Mouse (Mus musculus): ENCODE measurements around the gene Dnm3.
"Not testable (repeated sequence)": the region's sequence is repeated elsewhere in the genome, so short reads cannot be mapped to it uniquely, and the experiment has no call there.

Gene Dnm3

GRCm38 (mm10) chr1:162425930-162426478 is 51.8 kb downstream of the Dnm3 start:
- DNase-seq, result no peak

- DNase-seq, result no peak
Observed at GRCm38 (mm10) chr1:162422826-162423225, 55.0 kb downstream of the Dnm3 start.

GRCm38 (mm10) chr1:162413791-162414190 is 64.0 kb downstream of the Dnm3 start:
- no peak for DNase-seq

GRCm38 (mm10) chr1:162412787-162413429 is 64.9 kb downstream of the Dnm3 start:
- DNase-seq, result no peak

- no peak for DNase-seq
Observed at GRCm38 (mm10) chr1:162410207-162410965, 67.4 kb downstream of the Dnm3 start.

- no peak for DNase-seq
Observed at GRCm38 (mm10) chr1:162394549-162394948, 83.3 kb downstream of the Dnm3 start.

- DNase-seq, result no peak
Observed at GRCm38 (mm10) chr1:162388442-162389165, 89.2 kb downstream of the Dnm3 start.

- not testable (repeated sequence) for DNase-seq
Observed at GRCm38 (mm10) chr1:162373068-162373467, 104.8 kb downstream of the Dnm3 start.

GRCm38 (mm10) chr1:162369726-162370125 is 108.1 kb downstream of the Dnm3 start:
- DNase-seq, result no peak

- no peak for DNase-seq
Observed at GRCm38 (mm10) chr1:162361978-162362377, 115.9 kb downstream of the Dnm3 start.

GRCm38 (mm10) chr1:162359270-162359669 is 118.6 kb downstream of the Dnm3 start:
- DNase-seq, result no peak

- DNase-seq, result no peak
Observed at GRCm38 (mm10) chr1:162358036-162358435, 119.8 kb downstream of the Dnm3 start.

- DNase-seq, result no peak
Observed at GRCm38 (mm10) chr1:162356481-162356880, 121.4 kb downstream of the Dnm3 start.

GRCm38 (mm10) chr1:162354780-162355179 is 123.1 kb downstream of the Dnm3 start:
- no peak for DNase-seq

- no peak for DNase-seq
Observed at GRCm38 (mm10) chr1:162353831-162354230, 124.0 kb downstream of the Dnm3 start.

- DNase-seq, result no peak
Observed at GRCm38 (mm10) chr1:162349306-162349705, 128.5 kb downstream of the Dnm3 start.

GRCm38 (mm10) chr1:162346456-162347011 is 131.3 kb downstream of the Dnm3 start:
- DNase-seq, result no peak

GRCm38 (mm10) chr1:162337170-162337569 is 140.7 kb downstream of the Dnm3 start:
- no peak for DNase-seq

- DNase-seq, result no peak
Observed at GRCm38 (mm10) chr1:162336640-162337039, 141.2 kb downstream of the Dnm3 start.

- DNase-seq, result no peak
Observed at GRCm38 (mm10) chr1:162336224-162336623, 141.6 kb downstream of the Dnm3 start.

- DNase-seq, result no peak
Observed at GRCm38 (mm10) chr1:162328673-162329072, 149.2 kb downstream of the Dnm3 start.

GRCm38 (mm10) chr1:162327631-162328030 is 150.2 kb downstream of the Dnm3 start:
- DNase-seq, result no peak

- no peak for DNase-seq
Observed at GRCm38 (mm10) chr1:162324412-162324811, 153.4 kb downstream of the Dnm3 start.
